Mouse (Mus musculus) duodenum, adult 2 months (tissue): ENCODE measurements around the gene Med12l. TPM values are rescaled to one million over a fixed set of nuclear protein-coding genes. Genes with fewer than 3 reads are reported as not detected.

ENCODE experiments used
- polyA plus RNA-seq: library from polyadenylated mRNA; depleted of rRNA; stranded (reverse); fragments of >200 nt; gene quantifications from 2 replicates; pipeline ENCODE4 v1.2.3, GENCODE M21; 2012; ENCODE audit warnings: low replicate concordance; rRNA removed

Gene Med12l
- polyA plus RNA-seq, result 0.50 and 0.81 TPM in 2 replicates

GRCm38 (mm10) chr3:59005271-59005995 is at the start of gene Med12l:
Gene Med12l (plus strand): TSS chr3:59005825.

DNA sequence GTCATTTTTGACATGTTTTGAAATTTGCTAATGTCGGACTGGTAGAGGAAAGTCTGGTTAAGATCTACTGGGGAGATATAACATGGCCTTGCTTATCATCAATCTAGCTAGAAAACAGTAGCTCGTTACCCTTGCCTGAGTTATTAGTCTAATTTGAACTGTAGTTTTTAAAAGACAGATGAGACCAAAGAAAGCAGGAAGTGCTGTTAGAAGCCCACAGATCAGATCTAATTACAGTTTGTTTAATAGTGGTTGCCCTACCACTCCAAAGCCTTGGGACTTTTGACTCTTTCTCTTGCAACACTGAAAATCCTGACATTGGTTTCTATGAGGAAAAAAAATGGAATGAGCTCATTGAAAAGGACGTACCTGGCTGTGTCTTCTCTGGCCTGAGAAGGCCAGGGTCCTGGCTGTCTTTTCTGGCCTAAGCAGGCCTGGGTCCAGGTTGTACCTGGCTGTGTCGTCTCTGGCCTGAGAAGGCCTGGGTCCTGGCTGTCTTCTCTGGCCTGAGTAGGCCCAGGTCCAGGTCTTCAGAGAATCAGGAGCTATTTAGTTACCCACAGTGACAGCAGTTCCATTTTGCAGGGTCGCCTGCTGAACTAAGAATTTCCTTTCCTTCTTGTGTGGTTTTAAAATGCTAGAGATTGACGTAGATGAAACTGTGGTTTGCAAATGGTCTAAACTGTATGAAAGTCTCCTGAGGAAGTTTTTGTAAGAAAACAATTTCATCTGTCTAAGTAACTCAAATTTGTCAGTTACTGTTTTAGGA is 95.8 kb downstream of the Med12l start, which contains the start of gene Gpr171:
TSS of gene Gpr171 (minus strand) at position 604 of the 769 bp plus-strand sequence.

DNA sequence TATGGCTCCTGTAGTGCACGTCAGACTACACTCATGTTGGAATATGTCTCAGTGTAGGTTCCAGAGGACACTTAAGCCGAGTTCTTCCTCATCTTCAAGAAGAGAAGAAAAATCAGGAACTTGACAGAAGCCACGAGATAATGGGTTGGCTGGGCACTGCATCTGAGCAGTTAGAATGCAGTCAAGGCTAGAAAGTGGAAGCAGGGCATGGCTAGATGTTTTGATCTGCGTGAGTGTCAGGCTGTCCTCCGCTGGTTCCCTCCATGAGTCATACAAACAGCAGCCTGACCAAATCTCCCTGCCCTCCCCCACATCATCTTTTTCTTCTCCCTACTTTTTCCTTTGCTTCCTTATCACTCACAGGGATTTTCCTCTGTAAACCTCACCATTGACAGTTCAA is 147.8 kb downstream of the Med12l start, which contains the start of gene P2ry14:
TSS of gene P2ry14 (minus strand) at position 195 of the 400 bp plus-strand sequence.

DNA sequence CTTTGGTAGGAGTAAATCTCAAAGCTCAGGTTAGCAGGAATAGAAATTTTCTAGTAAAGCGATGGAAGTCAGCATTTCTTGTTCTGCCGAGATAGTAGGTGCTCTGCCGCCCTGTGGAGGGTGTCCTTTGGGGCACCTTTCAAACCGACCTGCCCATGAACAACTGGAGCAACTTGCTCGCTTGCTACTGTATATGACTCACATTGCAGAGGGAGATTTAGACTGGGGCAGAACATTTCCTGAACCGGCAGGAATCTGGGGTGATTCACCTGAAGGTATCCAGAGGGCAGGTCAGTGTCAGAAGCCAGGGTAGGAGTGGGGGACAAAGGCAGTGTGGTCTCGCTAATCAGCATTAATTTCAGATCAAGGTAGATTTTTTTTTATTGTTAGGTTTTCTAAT is 189.3 kb downstream of the Med12l start, which contains the start of gene Gpr87:
TSS of gene Gpr87 (minus strand) at position 167 of the 400 bp plus-strand sequence.

GRCm38 (mm10) chr3:59210727-59211126 is 205.1 kb downstream of the Med12l start, which contains the start of gene P2ry13:
Gene P2ry13 (minus strand): TSS chr3:59210882.

DNA sequence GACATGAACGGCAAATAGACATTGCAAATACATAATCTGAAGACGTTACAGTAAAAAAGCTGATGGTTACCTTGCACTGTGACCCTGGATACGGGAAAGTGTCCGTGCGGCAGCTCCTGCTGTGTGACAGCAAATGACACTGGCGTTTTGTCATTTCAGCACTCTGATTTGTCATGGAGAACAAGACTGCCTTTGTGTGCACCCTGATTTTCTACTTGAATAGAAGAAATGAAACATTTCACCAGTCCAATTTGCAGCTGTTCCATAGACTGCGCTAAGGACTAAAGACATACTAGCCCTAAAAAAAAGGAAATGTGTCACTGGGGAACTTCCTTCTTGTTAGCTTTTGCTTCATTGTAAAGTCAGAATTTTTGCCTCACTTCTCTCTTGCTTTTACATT is 257.1 kb downstream of the Med12l start, which contains the start of gene P2ry12:
TSS of gene P2ry12 (minus strand) at position 168 of the 400 bp plus-strand sequence.

DNA sequence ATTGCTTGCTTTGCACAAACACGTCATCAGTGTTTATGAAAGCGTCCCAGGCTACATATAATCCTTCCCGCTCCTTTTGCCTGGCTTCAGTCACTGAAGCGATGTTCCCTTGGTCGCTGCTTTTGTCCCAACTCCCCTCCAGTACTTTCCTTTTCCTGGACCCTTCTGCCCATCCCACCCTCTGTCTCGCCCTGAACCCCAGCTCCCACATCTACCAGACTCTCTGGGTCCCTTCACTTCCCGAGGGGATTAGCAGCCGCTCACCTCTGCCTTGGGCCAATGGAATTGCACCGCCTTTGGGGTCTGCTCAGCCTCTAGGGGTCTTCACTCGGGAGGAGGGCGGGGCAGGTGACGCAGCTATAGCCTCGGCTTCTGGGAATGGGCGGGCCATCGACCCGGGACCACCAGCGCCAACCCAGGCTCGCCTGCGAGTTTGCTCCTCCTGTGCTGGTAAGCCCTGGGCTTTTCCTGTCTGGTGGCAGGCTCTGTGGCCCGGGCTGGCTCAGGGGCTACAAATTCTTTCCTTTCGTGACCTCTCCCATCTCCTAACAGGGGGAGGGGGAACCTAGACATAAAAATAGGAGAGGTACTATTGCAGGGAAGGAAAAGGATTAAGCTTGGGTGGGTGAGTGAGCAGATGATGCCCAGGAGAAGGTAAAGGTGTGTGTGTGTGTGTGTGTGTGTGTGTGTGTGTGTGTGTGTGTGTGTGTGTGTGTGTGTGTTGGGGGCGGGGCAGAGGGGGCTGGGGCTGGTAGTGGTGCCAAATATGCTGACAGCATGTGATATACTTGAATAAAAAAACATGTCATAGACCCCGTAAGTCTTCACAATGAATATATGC is 338.7 kb downstream of the Med12l start, which contains the start of gene Igsf10:
TSS of gene Igsf10 (minus strand) at position 330 of the 841 bp plus-strand sequence.

Other genes starting within 250 kb of the Med12l start
- gene Mindy4b-ps, start 183.5 kb upstream of the Med12l start, polyA plus RNA-seq, result not detected in 2 replicates
- gene Clrn1, start 120.5 kb upstream of the Med12l start, polyA plus RNA-seq, result not detected in 2 replicates
- gene Gpr171, start 96.0 kb downstream of the Med12l start, polyA plus RNA-seq, result 0.18 and 0.43 TPM in 2 replicates
- 2.6 and 3.4 TPM in 2 replicates for gene P2ry14, start 147.8 kb downstream of the Med12l start, polyA plus RNA-seq
- gene Gpr87, start 189.3 kb downstream of the Med12l start, polyA plus RNA-seq, result not detected in 2 replicates
- 0.20 and 0.71 TPM in 2 replicates for gene P2ry13, start 205.1 kb downstream of the Med12l start, polyA plus RNA-seq